ENCODE assay signal across 9 mouse cellular contexts in the genomic region with DNA sequence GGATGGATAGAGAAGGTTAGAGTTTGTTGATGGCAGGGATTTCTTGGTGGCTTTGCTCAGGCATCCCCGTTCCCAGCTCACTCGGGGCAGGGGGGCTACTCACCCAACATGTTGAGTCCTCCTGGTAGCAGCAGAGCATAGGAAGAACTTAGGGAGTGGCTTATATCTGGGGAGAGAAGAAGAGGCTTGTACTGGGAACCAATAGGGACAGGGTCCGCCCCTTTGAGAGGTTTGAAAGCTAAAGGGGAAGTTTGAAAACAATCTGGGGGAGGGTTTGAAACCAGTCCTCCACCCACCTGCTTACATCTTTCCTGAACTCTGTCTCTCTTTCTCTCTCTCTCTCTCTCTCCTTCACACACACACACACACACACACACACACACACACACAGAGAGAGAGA. TPM values are rescaled to one million over a fixed set of nuclear protein-coding genes. Genes with fewer than 3 reads are reported as not detected.
DNase-seq lines count a peak whose midpoint lies in the region; ATAC-seq and TF ChIP-seq lines count a peak whose summit lies in the region.
"Had no signal": no experiment of that assay in that cellular context is flagged by ENCODE, and none has a peak within 500 bp of the region (broad histone marks: within the 10 kb centered on the region; RNA-seq: fewer than 3 reads in every experiment).

A gene (minus strand): TSS at position 157 of the 400 bp plus-strand sequence.

- WGBS in lung, adult 2 months = 56% methylated on average over 3 of the region's 3 CpGs
- 40% methylated on average over 3 of the region's 3 CpGs for WGBS in stomach, postnatal 0 days
- 52% methylated on average over 3 of the region's 3 CpGs for WGBS in forebrain, embryonic 16.5 days

- DNase-seq in lung, adult 2 months = no peak
- no peak for DNase-seq in lung, postnatal 4 days
- no peak for DNase-seq in adrenal gland, postnatal 10 days
- DNase-seq in induced T-regulatory cell, adult 2 months (ENCODE audit: low read depth) = peak; percentile 91
- no peak for DNase-seq in stomach, postnatal 0 days (ENCODE audit: low spot score)
- no peak for DNase-seq in layer of hippocampus, adult 9-11 months
- no peak for DNase-seq in right cerebral cortex, postnatal 14 days

- no peaks in the 10 kb centered on the region for H3K27me3 ChIP-seq in stomach, postnatal 0 days (ENCODE audit: control insufficient read depth, insufficient read depth, low read length)
- H3K27me3 ChIP-seq in forebrain, embryonic 16.5 days (replicated peaks; ENCODE audit: control insufficient read depth, insufficient read depth, low read length) = no peaks in the 10 kb centered on the region

- no peaks in the 10 kb centered on the region for H3K4me1 ChIP-seq in lung, adult 2 months (ENCODE audit: control insufficient read depth, insufficient read depth, low read length)
- no peaks in the 10 kb centered on the region for H3K4me1 ChIP-seq in stomach, postnatal 0 days (replicated peaks; ENCODE audit: control insufficient read depth, insufficient read depth)
- no peaks in the 10 kb centered on the region for H3K4me1 ChIP-seq in forebrain, embryonic 16.5 days (replicated peaks; ENCODE audit: control insufficient read depth, insufficient read depth, low read length)

- peak within 1 kb of the TSS; percentile 54 for H3K4me3 ChIP-seq in lung, adult 2 months (replicated peaks; ENCODE audit: extremely low read depth, low read depth, low read length)
- peak within 1 kb of the TSS; percentile 17 for H3K4me3 ChIP-seq in stomach, postnatal 0 days (ENCODE audit: low read depth, low read length)
- H3K4me3 ChIP-seq in forebrain, embryonic 16.5 days (replicated peaks; ENCODE audit: low read length) = no peak within 1 kb of the TSS
- H3K4me3 ChIP-seq: layer of hippocampus, adult 2 months had no signal

- no peaks in the 10 kb centered on the region for H3K36me3 ChIP-seq in stomach, postnatal 0 days (ENCODE audit: control insufficient read depth, insufficient read depth, low read length)
- H3K36me3 ChIP-seq in forebrain, embryonic 16.5 days (ENCODE audit: control insufficient read depth, insufficient read depth) = no peaks in the 10 kb centered on the region

- peak; percentile 43; the same call in 1 of the 2 replicates for TF ChIP-seq POLR2A in lung, adult 2 months (IDR thresholded peaks at IDR 0.05; ENCODE audit: borderline replicate concordance, extremely low read depth, low read depth, low read length)

- H3K4me2 ChIP-seq in stomach, postnatal 0 days (replicated peaks; ENCODE audit: low read depth) = peak within 1 kb of the TSS; percentile 23
- no peak within 1 kb of the TSS for H3K4me2 ChIP-seq in forebrain, embryonic 16.5 days (ENCODE audit: low read length)

- H3K9ac ChIP-seq in stomach, postnatal 0 days (ENCODE audit: low read length) = peak within 1 kb of the TSS; percentile 31
- no peak within 1 kb of the TSS for H3K9ac ChIP-seq in forebrain, embryonic 16.5 days (replicated peaks; ENCODE audit: low read depth, low read length)

- H3K9me3 ChIP-seq in stomach, postnatal 0 days (ENCODE audit: control insufficient read depth, low read length) = no peaks in the 10 kb centered on the region
- H3K9me3 ChIP-seq in forebrain, embryonic 16.5 days (ENCODE audit: control insufficient read depth, low read length) = no peaks in the 10 kb centered on the region

- H3K27ac ChIP-seq in stomach, postnatal 0 days (replicated peaks) = no peak within 1 kb of the TSS
- no peak within 1 kb of the TSS for H3K27ac ChIP-seq in forebrain, embryonic 16.5 days (ENCODE audit: low read length)
- H3K27ac ChIP-seq: layer of hippocampus, adult 2 months had no signal

- ATAC-seq in stomach, postnatal 0 days (ENCODE audit: low FRiP score, low TSS enrichment) = peak; percentile 35; the same call in 1 of the 2 replicates
- no peak for ATAC-seq in forebrain, embryonic 16.5 days

- TF ChIP-seq CTCF in lung, adult 2 months (IDR thresholded peaks at IDR 0.05; ENCODE audit: insufficient read depth, low read length) = no peak
- no peak for TF ChIP-seq CTCF in stomach, postnatal 0 days (IDR thresholded peaks at IDR 0.05; ENCODE audit: low read depth)

- TF ChIP-seq EP300 in stomach, postnatal 0 days (optimal IDR thresholded peaks at IDR 0.05) = no peak

RNA-seq across cellular contexts. Expression of the gene that starts here (rescaled TPM):
- 319 and 789 TPM in 2 replicates for polyA plus RNA-seq in lung, adult 2 months (2012; rRNA removed)
- total RNA-seq in adrenal gland, postnatal 10 days (2021) = 10 to 100 TPM; 15.6 to 16.8 TPM
- polyA plus RNA-seq in stomach, postnatal 0 days (2015; fragmentation: Nextera tagmentation; extraction: Ambion mirVana) = 85.4 and 110 TPM in 2 replicates
- 1.2 and 1.9 TPM in 2 replicates for polyA plus RNA-seq in forebrain, embryonic 16.5 days (2015; fragmentation: Nextera tagmentation; extraction: Ambion mirVana)

Comparison
In these comparisons a context has a peak if more than half of its experiments do, and no peak if none do; other contexts are left out.
1. RNA of the gene that starts here (polyA plus RNA-seq): 319 to 789 TPM in lung, adult 2 months and 85.4 to 110 TPM in stomach, postnatal 0 days; 1.2 to 1.9 TPM in forebrain, embryonic 16.5 days; every median in the first group is over 10 times any median in the second.